Mouse (Mus musculus) liver, embryonic 14.5 days (tissue): ENCODE results near the gene Tead4.

ENCODE experiments used
- CTCF ChIP-seq: IDR thresholded peaks from 2 replicates; pipeline ENCODE4 v1.5.1; 2016; ENCODE audit warnings: antibody characterized with exemption, low read depth, control low read depth
- EP300 ChIP-seq: IDR thresholded peaks from 2 replicates; pipeline ENCODE4 v1.6.1; 2016; ENCODE audit warnings: antibody characterized with exemption, low read depth

DNA sequence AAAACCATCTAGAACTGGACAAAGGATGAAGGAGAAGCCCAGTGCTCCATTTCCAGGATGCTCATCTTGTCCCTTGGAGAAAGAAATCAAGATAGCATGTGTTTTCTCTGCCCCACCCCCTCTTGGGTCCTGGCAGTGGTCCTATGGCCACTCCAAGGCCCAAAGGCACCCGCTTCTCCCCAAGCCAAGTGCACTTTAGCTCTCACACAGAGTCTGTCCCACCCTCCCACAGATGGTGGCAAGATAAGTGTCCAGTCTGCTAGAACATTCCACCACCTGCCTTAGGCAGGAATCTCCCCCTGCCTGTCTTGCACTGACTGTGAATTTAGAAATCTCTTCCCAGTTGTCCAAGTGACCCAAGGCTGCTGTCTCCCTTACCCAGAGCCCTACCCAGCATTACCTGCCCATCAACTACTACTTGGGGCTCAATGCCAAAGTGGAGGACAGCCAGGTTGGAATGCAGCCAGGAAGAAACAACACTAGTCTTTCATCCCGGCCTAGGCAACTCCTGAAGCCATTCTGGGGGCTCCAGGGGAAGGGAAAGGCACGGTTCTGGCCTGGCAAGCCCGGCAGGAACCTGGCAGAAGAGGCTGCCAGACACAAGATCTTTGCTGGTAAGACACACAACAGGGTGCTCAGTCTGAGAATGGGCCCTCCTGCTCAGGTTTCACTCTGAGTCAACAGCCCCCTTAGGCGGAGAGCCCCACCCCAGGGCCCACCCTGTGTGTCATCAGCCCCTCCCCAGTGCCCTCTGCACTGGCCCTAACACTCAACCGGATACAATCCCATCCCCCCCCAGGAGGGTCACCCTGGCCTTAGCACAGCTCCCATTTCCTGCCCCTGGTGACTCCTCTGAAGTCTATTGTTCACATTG, 4.5 kb downstream of the Tead4 start:
- TF ChIP-seq CTCF = no peak
- TF ChIP-seq EP300 = no peak
